Mouse (Mus musculus) kidney, embryonic 16.5 days (tissue): Measurements from ENCODE around the gene Lpp. TPM values are rescaled to one million over a fixed set of nuclear protein-coding genes. Genes with fewer than 3 reads are reported as not detected.

ENCODE experiments used
- ATAC-seq: fragments of 200-750 bp; cut with Nextera tagmentation; 2 replicates; pipeline ENCODE4 v1.8.0; 2017; ENCODE audit warnings: moderate TSS enrichment; ENCODE audit not compliant: low FRiP score, low TSS enrichment
- H3K27ac ChIP-seq: fragments of 300-500 bp; sonication (generic); 2 replicates; pipeline ENCODE4 v1.5.1; 2014; ENCODE audit warnings: low read length
- H3K27me3 ChIP-seq: fragments of 300-500 bp; sonication (generic); 2 replicates; pipeline ENCODE4 v1.6.1; 2014; ENCODE audit warnings: low read length, control low read depth, mixed read lengths; ENCODE audit not compliant: insufficient read depth
- H3K36me3 ChIP-seq: fragments of 300-500 bp; sonication (generic); 2 replicates; pipeline ENCODE4 v1.6.1; 2014; ENCODE audit warnings: low read length, control low read depth, mixed read lengths; ENCODE audit not compliant: insufficient read depth
- H3K4me1 ChIP-seq: fragments of 300-500 bp; sonication (generic); 2 replicates; pipeline ENCODE4 v1.6.1; 2014; ENCODE audit warnings: low read length, control low read depth, mixed read lengths; ENCODE audit not compliant: insufficient read depth
- H3K4me2 ChIP-seq: fragments of 300-500 bp; sonication (generic); replicated peaks from 2 replicates; pipeline ENCODE4 v1.6.1; 2014; ENCODE audit warnings: low read depth, low read length
- H3K4me3 ChIP-seq: fragments of 300-500 bp; sonication (generic); 2 replicates; pipeline ENCODE4 v1.5.1; 2014; ENCODE audit warnings: mild to moderate bottlenecking, low read length
- H3K9ac ChIP-seq: fragments of 300-500 bp; sonication (generic); replicated peaks from 2 replicates; pipeline ENCODE4 v1.6.1; 2014; ENCODE audit warnings: low read length
- H3K9me3 ChIP-seq: fragments of 300-500 bp; sonication (generic); 2 replicates; pipeline ENCODE4 v1.6.1; 2016; ENCODE audit warnings: low read length, control low read depth
- WGBS: fragments of 180-500 bp; shearing (Covaris S2); extraction: QIAGEN DNeasy Blood & Tissue Kit; methylation state at CpG from one replicate; pipeline ENCODE4 v1.1.7; 2014; 5-methylcytosine and 5-hydroxymethylcytosine counted together
- polyA plus RNA-seq: library from polyadenylated mRNA; unstranded; fragments of >200 nt; fragmentation: Nextera tagmentation; extraction: Ambion mirVana; gene quantifications from 2 replicates; pipeline ENCODE4 v1.2.1, GENCODE M21; 2015

Lpp gene
- polyA plus RNA-seq, 1 experiment from 2014 or later = 54.0 TPM

DNA sequence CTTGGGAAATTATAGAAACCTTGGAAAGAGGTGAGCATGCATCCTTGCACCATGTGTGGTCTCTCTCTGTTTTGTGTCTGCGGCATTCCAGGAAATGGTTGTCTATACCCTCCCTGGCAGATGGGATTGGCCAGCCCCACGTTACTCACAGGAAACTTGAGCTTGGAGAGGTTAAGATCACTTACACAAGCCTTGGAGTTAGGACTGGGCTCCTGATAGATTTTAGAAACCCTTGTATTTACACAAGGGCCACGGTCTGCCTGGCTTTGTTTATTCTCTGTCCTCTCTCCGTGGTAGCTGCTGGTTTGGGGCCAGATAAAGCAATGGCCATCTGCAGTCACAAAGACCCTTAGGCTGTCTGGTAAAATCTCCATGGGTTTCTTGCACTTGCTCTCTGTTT is 61.2 kb downstream of the Lpp start:
- Histone ChIP-seq H3K4me1 (peaks cover 34% of the 10 kb centered on the region), H3K36me3 (peaks cover 11% of the 10 kb centered on the region), H3K4me3 (no peak overlapping the region), H3K4me2 (no peak overlapping the region), H3K27me3 (no peaks in the 10 kb centered on the region), H3K27ac (peak overlapping the region; percentile 63), H3K9ac (no peak overlapping the region), H3K9me3 (no peaks in the 10 kb centered on the region)
- peak; percentile 64; the same call in 1 of the 2 replicates for ATAC-seq
- 2% methylated on average over 4 of the region's 4 CpGs for WGBS

DNA sequence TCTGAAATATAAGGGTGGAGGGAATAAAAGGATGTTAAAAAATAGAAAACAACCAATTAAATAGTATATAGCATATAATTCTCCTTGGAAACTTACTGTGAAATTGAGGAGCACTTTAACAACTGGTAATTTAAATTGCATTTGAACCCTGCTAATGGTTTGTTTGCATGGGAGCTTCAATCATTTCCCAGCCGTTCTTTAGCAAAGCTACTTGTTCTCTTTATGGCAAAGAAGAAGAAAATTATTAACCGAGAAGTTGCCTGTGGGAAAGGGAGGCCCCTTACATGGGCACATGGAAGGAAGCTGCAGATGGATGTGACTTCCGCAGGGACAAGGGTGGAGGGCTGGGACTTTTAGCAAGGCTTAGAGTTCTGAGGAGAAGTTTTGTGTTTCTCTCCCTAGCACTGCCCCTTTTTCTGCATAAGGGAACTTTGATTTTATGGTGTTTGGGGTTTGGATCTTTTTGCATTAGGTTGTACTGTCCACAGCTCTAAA is 62.1 kb downstream of the Lpp start:
- no peak for ATAC-seq
- peak overlapping the region; percentile 4 for H3K27ac ChIP-seq
- H3K4me3 ChIP-seq = no peak overlapping the region
- H3K9ac ChIP-seq = no peak overlapping the region
- H3K36me3 ChIP-seq = peaks cover 11% of the 10 kb centered on the region
- WGBS = 35% methylated on average over 3 of the region's 3 CpGs
- no peak overlapping the region for H3K4me2 ChIP-seq
- H3K9me3 ChIP-seq = no peaks in the 10 kb centered on the region
- peaks cover 33% of the 10 kb centered on the region for H3K4me1 ChIP-seq
- H3K27me3 ChIP-seq = no peaks in the 10 kb centered on the region

DNA sequence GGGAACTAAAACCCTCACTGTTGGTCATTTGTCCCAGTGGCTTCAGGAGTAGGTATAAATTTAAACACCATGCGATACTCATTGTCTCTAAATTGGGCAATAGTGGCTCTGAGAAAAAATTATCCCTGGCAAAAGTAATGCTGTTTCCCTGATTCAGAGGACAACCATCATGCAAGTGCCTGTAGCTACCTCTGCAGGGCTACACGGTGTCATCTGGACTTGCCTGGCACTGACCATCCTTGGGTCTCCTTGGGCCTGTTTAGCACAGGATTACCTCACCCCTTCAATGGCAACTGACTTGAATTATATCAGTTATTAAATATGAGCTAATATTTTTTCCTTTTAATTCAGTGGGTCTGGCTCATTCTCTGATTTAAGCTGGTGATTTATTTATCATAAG is 70.5 kb downstream of the Lpp start:
- Histone ChIP-seq H3K4me3 (no peak overlapping the region), H3K27ac (no peak overlapping the region), H3K36me3 (peaks cover 5% of the 10 kb centered on the region), H3K9me3 (no peaks in the 10 kb centered on the region), H3K9ac (no peak overlapping the region), H3K27me3 (no peaks in the 10 kb centered on the region), H3K4me1 (peaks cover 24% of the 10 kb centered on the region), H3K4me2 (no peak overlapping the region)
- WGBS = 91% methylated on average over 2 of the region's 2 CpGs
- no peak for ATAC-seq

DNA sequence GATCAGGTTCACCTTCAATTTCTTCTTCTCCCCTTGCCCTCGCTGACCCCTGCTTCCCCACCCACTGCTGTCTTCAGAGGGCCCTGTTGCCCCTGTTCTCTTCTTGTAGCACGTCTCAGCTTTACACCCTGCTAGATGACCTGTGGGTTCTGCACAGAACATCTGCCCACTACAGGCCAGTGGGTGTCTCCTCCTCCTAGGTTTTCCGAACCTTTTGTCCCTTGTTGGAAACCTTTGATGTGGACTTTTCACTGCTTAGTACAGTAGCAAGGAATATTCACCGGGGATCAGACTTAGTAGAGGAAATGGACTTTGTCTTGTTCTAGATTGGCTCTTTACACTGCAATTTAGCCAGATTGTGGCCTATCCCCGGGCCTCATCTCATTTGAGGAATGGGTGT is 71.1 kb downstream of the Lpp start:
- no peak overlapping the region for H3K4me3 ChIP-seq
- no peak overlapping the region for H3K9ac ChIP-seq
- H3K27me3 ChIP-seq = no peaks in the 10 kb centered on the region
- H3K27ac ChIP-seq = no peak overlapping the region
- ATAC-seq = no peak
- no peaks in the 10 kb centered on the region for H3K9me3 ChIP-seq
- peaks cover 4% of the 10 kb centered on the region; the same call in 1 of the 2 replicates for H3K36me3 ChIP-seq
- no peak overlapping the region for H3K4me2 ChIP-seq
- WGBS = 63% methylated on average over 5 of the region's 5 CpGs
- H3K4me1 ChIP-seq = peaks cover 26% of the 10 kb centered on the region

DNA sequence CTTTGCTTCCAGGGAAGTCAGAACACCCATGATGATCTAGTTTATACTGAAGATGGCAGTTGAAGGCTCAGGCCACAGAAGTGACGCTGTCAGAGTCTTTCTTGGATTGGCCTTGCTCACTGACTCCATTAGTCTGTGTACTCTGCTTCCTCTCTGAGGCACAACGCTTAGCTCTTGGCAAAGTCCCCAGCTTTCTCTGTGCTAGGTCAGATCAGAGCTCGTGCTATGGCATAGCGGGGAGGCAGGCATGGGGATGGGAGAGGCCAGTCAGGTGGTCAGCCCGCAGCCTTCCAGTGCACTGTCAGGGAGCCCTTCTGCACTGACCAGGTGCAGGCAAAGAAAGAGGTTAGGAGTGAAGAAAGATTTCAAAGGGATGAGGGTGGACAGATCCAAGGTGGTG is 72.3 kb downstream of the Lpp start:
- no peak for ATAC-seq
- Histone ChIP-seq H3K36me3 (peaks cover 3% of the 10 kb centered on the region; the same call in 1 of the 2 replicates), H3K27ac (no peak overlapping the region), H3K27me3 (no peaks in the 10 kb centered on the region), H3K9ac (no peak overlapping the region), H3K4me1 (peaks cover 22% of the 10 kb centered on the region), H3K4me3 (no peak overlapping the region), H3K9me3 (no peaks in the 10 kb centered on the region), H3K4me2 (no peak overlapping the region)
- WGBS = 93% methylated on average over 5 of the region's 5 CpGs

DNA sequence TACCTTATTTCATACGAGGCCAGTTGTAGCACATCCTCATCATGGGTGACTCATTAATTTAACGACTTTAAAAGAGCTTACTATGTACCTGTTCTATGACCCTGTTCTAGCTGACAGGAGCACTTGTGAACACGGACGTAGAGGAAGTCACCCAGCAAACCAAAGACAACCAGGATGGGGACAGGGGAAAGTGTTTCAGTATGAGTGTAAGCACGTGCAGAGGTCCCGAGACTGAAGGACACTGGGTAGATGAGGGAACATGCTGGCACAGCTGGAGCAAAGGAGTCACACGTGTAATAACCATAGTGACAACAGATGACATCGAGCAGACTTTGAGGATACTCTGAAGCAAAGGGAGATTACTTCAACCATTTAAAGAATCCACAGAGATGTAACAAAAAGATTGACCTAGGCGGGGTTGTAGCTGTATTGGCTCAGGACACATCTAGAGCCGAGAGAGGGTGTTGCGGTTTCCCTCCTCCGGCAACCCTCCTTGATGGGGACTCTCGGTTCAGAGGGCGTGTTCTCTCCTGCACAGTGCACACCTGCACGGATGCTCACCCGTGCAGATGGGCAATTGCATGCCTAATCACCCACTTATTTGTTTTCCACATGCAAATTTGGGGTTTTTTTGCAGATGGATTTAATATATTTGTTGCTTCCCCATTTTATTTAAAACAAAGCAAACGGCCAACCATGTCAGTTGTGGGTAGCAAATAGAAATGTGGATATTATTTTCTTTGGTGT is 74.4 kb downstream of the Lpp start:
- H3K27ac ChIP-seq = no peak overlapping the region
- no peak for ATAC-seq
- H3K4me2 ChIP-seq = no peak overlapping the region
- H3K9me3 ChIP-seq = no peaks in the 10 kb centered on the region
- 81% methylated on average over 17 of the region's 17 CpGs for WGBS
- no peaks in the 10 kb centered on the region for H3K36me3 ChIP-seq
- H3K4me1 ChIP-seq = peaks cover 12% of the 10 kb centered on the region
- no peak overlapping the region for H3K4me3 ChIP-seq
- H3K9ac ChIP-seq = no peak overlapping the region
- no peaks in the 10 kb centered on the region for H3K27me3 ChIP-seq

DNA sequence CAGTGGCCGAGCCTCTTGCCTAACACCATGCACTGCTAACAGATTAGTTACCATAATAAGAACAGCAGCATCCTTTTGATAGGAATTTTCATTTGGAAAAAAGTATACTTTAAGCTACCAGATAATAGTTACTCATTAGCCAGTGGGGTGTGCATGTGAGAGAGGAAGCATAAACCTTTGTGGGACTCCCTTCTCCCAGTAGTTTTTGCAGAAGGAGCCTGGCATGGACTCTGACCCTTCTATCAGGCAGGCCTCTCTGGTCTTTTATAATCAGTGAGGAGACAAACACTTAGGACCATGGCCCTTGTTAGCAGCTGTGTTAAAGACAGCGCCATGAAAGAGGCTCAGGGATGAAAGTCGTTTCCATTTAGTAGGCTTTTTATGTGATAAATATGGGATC is 76.0 kb downstream of the Lpp start:
- no peak overlapping the region for H3K4me3 ChIP-seq
- H3K9me3 ChIP-seq = no peaks in the 10 kb centered on the region
- H3K27me3 ChIP-seq = no peaks in the 10 kb centered on the region
- H3K9ac ChIP-seq = no peak overlapping the region
- no peaks in the 10 kb centered on the region for H3K36me3 ChIP-seq
- WGBS = 48% methylated on average over 3 of the region's 3 CpGs
- no peak overlapping the region for H3K4me2 ChIP-seq
- ATAC-seq = no peak; the same call in 1 of the 2 replicates
- no peak overlapping the region for H3K27ac ChIP-seq
- peaks cover 12% of the 10 kb centered on the region for H3K4me1 ChIP-seq

DNA sequence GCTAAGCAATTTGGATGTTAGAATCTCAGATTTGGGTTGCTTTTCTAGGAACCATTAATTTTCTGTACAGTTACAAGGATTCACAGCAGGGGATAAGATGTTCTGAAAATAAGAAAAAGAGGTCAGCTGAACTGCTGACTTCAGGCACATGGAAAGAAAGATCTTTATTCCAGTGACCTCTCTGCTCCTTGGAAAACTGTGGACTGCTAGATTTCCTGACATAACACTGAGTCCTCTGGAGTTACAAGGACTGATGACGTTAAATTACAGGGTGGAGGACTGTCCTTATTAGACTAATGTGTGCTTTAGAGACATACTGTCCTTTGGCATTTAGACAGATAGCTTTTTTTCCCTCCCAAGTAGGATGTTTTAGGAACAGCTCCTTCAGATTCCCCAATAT is 77.3 kb downstream of the Lpp start:
- H3K9ac ChIP-seq = no peak overlapping the region
- H3K4me1 ChIP-seq = peaks cover 21% of the 10 kb centered on the region
- no peak for ATAC-seq
- 66% methylated on average over 1 of the region's 1 CpGs for WGBS
- no peak overlapping the region for H3K4me3 ChIP-seq
- H3K9me3 ChIP-seq = no peaks in the 10 kb centered on the region
- H3K36me3 ChIP-seq = no peaks in the 10 kb centered on the region
- H3K27ac ChIP-seq = no peak overlapping the region
- no peaks in the 10 kb centered on the region for H3K27me3 ChIP-seq
- H3K4me2 ChIP-seq = no peak overlapping the region

DNA sequence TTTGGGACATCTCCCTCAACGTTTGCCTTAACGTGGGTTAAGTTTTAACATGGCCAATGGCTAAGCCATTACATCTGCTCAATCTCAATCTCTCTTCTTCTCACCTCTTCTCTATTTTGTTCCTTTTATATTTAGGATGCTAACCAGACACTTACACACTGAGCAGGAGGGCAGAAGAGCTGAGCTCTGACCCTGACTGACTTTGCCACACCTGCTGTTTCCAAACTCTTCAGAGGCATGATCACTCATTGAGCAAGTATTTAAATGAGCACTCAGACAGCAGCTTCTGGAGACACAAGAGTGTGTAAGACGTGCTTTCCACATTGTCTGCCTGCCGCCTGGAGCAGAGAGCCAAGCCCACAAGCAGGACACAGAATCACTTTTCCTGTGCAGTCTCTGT is 77.7 kb downstream of the Lpp start:
- H3K9ac ChIP-seq = no peak overlapping the region
- H3K27ac ChIP-seq = no peak overlapping the region

DNA sequence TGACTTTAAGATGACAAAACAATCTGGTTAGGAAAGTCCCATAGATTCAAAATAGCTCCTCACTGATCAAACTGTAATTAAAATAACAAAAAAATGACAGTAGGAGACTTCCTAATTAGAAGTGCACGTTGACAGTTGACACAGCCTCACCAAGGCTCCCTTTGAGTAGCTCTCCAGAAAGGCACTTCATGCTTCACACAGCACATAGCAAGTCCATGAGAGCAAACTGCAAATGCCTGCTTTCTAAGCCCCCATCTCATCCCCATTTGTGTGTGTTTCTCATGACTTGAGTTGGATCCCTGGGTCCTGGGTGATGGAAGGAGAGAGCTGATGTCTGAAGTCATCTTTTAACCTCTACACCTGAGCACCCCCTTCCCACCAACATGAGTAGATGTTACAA is 78.5 kb downstream of the Lpp start:
- H3K27me3 ChIP-seq = no peaks in the 10 kb centered on the region
- 80% methylated on average over 1 of the region's 1 CpGs for WGBS
- no peak overlapping the region for H3K9ac ChIP-seq
- H3K27ac ChIP-seq = no peak overlapping the region
- H3K4me1 ChIP-seq = peaks cover 33% of the 10 kb centered on the region
- no peaks in the 10 kb centered on the region for H3K9me3 ChIP-seq
- no peak overlapping the region for H3K4me3 ChIP-seq
- no peak overlapping the region for H3K4me2 ChIP-seq
- ATAC-seq = no peak
- no peaks in the 10 kb centered on the region for H3K36me3 ChIP-seq

More for the DNA sequence above, 77.7 kb downstream of the Lpp start:
- no peaks in the 10 kb centered on the region for H3K36me3 ChIP-seq
- ATAC-seq = no peak
- no peaks in the 10 kb centered on the region for H3K9me3 ChIP-seq
- no peak overlapping the region for H3K4me2 ChIP-seq
- no peaks in the 10 kb centered on the region for H3K27me3 ChIP-seq
- WGBS = 81% methylated on average over 4 of the region's 4 CpGs
- H3K4me3 ChIP-seq = no peak overlapping the region
- H3K4me1 ChIP-seq = peaks cover 25% of the 10 kb centered on the region
